Mouse (Mus musculus) hindbrain, embryonic 11.5 days (tissue): ENCODE measurements at regions not wholly inside any gene's neighbourhood (a gene's known extent, or its start where the extent isn't known, plus 50 kb on each side); places are given as distances from the start of the nearest gene placed in this dataset.

ENCODE experiments used
- ATAC-seq: fragments of 200-750 bp; cut with Nextera tagmentation; 2 replicates; pipeline ENCODE4 v1.8.0; 2017; ENCODE audit warnings: mild to moderate bottlenecking, moderate TSS enrichment, moderate library complexity; ENCODE audit not compliant: low FRiP score
- DNase-seq: peaks from one replicate; pipeline ENCODE4 v3.0.0-alpha.2; 2015; ENCODE audit warnings: low spot score
- H3K27ac ChIP-seq: fragments of 300-500 bp; sonication (generic); 2 replicates; pipeline ENCODE4 v1.5.1; 2014; ENCODE audit warnings: mild to moderate bottlenecking, low read depth, low read length
- H3K27me3 ChIP-seq: fragments of 300-500 bp; sonication (generic); 2 replicates; pipeline ENCODE4 v1.6.1; 2014; ENCODE audit warnings: mild to moderate bottlenecking, low read length, moderate library complexity, mixed read lengths; ENCODE audit not compliant: control insufficient read depth, insufficient read depth
- H3K36me3 ChIP-seq: fragments of 300-500 bp; sonication (generic); 2 replicates; pipeline ENCODE4 v1.6.1; 2014; ENCODE audit warnings: mild to moderate bottlenecking, low read length, moderate library complexity, mixed read lengths; ENCODE audit not compliant: control insufficient read depth, insufficient read depth
- H3K4me1 ChIP-seq: fragments of 300-500 bp; sonication (generic); replicated peaks from 2 replicates; pipeline ENCODE4 v1.6.1; 2014; ENCODE audit warnings: low read length, mixed read lengths; ENCODE audit not compliant: control insufficient read depth, insufficient read depth
- H3K4me2 ChIP-seq: fragments of 300-500 bp; sonication (generic); replicated peaks from 2 replicates; pipeline ENCODE4 v1.6.1; 2014; ENCODE audit warnings: mild to moderate bottlenecking, low read depth, low read length
- H3K4me3 ChIP-seq: fragments of 300-500 bp; sonication (generic); 2 replicates; pipeline ENCODE4 v1.5.1; 2014; ENCODE audit warnings: low read depth, low read length
- H3K9ac ChIP-seq: fragments of 300-500 bp; sonication (generic); 2 replicates; pipeline ENCODE4 v1.6.1; 2014; ENCODE audit warnings: low read depth, low read length
- H3K9me3 ChIP-seq: fragments of 300-500 bp; sonication (generic); 2 replicates; pipeline ENCODE4 v1.6.1; 2016; ENCODE audit warnings: low read length; ENCODE audit not compliant: control insufficient read depth
- WGBS: fragments of 180-500 bp; shearing (Covaris S2); extraction: QIAGEN DNeasy Blood & Tissue Kit; methylation state at CpG from one replicate; pipeline ENCODE4 v1.1.7; 2014; 5-methylcytosine and 5-hydroxymethylcytosine counted together

DNA sequence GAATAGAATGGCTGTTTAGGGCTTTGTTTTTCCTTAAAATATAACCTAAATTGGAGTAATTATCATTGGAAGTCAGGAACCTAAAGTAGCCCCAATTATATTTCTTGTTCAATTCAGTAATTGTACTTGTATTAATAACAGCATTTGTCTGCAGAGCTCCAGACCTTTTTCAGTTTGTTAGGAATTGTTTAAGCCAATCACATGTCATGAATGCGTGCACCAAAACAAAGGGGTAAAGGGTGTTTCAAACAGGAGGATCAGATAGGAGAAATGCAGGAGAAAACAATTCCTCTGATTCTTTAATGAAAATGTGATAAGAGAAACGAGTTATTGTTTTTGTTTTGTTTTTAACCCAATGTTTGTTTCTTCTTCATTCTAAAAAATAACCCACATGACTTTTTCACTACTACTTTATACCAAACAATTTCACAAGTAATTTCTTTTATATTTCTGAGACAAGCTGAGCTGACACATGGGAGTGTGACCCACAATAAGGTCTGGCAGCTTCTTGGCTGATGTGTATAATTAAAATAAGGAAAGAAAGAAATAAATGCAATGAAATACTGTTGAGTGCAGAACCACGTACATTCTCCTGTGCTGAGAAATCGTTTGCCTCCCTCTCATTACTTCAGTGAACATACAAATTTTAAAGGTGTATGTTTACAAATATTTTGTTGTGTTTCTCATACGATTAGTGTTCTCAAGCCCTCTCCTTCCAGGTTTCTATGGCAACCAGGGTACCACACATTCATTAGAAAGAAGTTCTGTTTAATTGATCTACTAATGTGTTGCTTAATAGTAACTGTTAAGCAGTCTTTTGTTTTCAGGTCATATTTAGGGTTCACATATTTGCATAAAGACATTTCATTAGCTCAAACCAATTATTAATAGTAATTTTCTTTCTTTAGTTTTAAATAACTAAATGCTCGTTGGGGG is 397.7 kb downstream of the Isl1 start:
- WGBS: 76% methylated on average over 6 of the region's 6 CpGs
- H3K27me3 ChIP-seq: no peaks in the 10 kb centered on the region
- no peak overlapping the region for H3K27ac ChIP-seq
- no peaks in the 10 kb centered on the region for H3K9me3 ChIP-seq
- H3K4me3 ChIP-seq: no peak overlapping the region
- no peaks in the 10 kb centered on the region for H3K36me3 ChIP-seq
- no peak overlapping the region for H3K9ac ChIP-seq
- no peak for DNase-seq
- H3K4me1 ChIP-seq: no peaks in the 10 kb centered on the region
- ATAC-seq: no peak; the same call in 1 of the 2 replicates
- H3K4me2 ChIP-seq: no peak overlapping the region

DNA sequence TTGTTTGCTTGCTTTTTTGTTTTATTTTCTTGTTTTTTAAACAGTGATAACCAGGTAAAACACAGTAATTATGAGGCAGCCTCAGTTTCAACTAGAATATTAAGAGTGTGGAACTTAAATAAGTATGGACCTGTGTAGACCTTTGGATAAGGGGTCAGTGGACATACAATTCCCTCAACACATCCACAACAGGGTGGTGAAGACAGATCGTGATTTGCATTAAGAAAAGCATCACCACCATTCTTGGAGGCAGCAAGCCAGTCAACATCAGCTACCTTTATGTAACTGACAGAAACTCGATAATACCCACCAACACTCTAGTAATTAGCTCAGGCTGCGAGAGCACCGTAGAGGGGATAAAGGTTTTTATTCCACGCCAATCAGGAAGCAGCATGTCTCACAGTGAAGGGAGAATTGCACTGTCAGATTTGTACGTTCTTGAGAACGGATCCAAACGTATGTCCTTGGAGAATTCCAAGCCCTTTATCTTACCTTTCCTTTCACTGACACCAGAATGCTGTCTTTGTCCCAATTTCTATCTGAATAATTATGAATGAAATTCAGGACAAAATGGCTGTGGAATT is 398.5 kb downstream of the Isl1 start:
- H3K27ac ChIP-seq: no peak overlapping the region
- no peaks in the 10 kb centered on the region for H3K36me3 ChIP-seq
- peak; percentile 62 for ATAC-seq
- no peak overlapping the region for H3K9ac ChIP-seq
- no peaks in the 10 kb centered on the region for H3K27me3 ChIP-seq
- peak; percentile 12 for DNase-seq
- H3K4me3 ChIP-seq: no peak overlapping the region
- no peaks in the 10 kb centered on the region for H3K4me1 ChIP-seq
- WGBS: 46% methylated on average over 8 of the region's 8 CpGs
- H3K9me3 ChIP-seq: no peaks in the 10 kb centered on the region
- no peak overlapping the region for H3K4me2 ChIP-seq

DNA sequence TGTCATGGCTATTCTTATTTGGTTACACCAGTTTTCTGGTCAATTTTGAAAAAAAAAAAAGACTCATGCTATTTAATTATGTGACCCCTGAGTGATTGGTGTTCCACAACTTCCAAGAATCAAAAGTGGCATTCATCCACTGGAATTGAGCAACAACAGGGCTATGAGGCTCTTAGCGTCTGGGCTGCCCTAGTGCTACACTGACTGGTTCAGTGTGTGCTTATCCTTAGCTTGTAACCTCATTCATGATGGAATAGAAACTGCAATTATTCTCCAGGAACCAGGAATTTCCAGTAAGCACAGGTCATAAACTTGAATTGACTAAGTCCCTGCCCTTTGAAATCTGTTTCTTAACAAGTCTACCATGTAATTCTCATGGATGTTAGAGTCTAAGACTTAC is 428.9 kb downstream of the Isl1 start:
- ATAC-seq: no peak
- H3K4me1 ChIP-seq: no peaks in the 10 kb centered on the region
- no peak overlapping the region for H3K9ac ChIP-seq
- H3K4me3 ChIP-seq: no peak overlapping the region
- no peak for DNase-seq
- no peaks in the 10 kb centered on the region for H3K27me3 ChIP-seq
- H3K4me2 ChIP-seq: no peak overlapping the region
- no peaks in the 10 kb centered on the region for H3K9me3 ChIP-seq
- H3K27ac ChIP-seq: no peak overlapping the region
- WGBS: 90% methylated on average over 1 of the region's 1 CpGs
- no peaks in the 10 kb centered on the region for H3K36me3 ChIP-seq

DNA sequence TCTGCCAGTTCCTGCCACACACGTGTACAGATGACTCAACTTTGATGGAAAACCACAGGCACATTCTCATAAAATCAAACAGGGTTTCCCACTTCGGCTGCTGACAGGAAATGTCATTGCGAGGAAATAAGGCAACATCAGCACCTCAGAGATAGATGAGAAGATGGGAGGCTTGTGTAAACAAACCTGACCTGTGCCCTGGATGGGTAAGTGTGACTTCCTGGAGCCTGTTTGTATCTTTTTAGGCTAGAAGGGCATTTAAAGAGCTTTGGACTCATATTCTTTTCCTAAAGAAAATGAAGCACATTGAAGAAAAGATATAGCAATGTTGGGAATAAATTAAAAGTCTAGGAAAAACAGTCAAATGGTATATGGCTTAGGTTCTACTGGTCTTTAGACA is 449.0 kb downstream of the Isl1 start:
- WGBS: 71% methylated on average over 3 of the region's 3 CpGs
- Histone ChIP-seq H3K36me3 (no peaks in the 10 kb centered on the region), H3K4me1 (no peaks in the 10 kb centered on the region), H3K4me3 (no peak overlapping the region), H3K9me3 (no peaks in the 10 kb centered on the region), H3K27ac (no peak overlapping the region), H3K9ac (no peak overlapping the region), H3K4me2 (no peak overlapping the region), H3K27me3 (no peaks in the 10 kb centered on the region)
- ATAC-seq (no peak), DNase-seq (no peak)

DNA sequence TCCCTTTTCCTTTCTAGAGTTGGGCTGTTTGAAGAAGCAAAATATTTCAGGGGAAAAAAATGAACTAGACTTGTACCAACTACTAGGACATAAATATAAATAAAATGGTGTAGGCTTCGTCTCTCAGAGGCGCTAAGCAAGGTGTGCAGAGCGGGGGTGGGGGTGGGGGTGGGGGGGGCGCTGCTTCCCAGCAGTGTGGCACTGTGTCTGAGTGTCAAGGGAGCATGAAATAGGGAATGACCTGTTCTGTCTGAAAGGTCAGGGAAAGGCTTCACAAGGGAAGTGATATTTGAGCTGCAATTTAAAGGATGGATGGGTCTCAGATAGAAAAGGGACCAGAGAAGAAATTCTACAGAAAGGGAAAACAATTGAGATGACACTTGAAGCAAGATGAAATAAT is 452.9 kb downstream of the Isl1 start:
- DNase-seq (no peak), ATAC-seq (no peak)
- no peak overlapping the region for H3K9ac ChIP-seq
- no peak overlapping the region for H3K27ac ChIP-seq
- no peaks in the 10 kb centered on the region for H3K9me3 ChIP-seq
- H3K27me3 ChIP-seq: no peaks in the 10 kb centered on the region
- no peak overlapping the region for H3K4me3 ChIP-seq
- no peak overlapping the region for H3K4me2 ChIP-seq
- no peaks in the 10 kb centered on the region for H3K4me1 ChIP-seq
- no peaks in the 10 kb centered on the region for H3K36me3 ChIP-seq
- 69% methylated on average over 4 of the region's 4 CpGs for WGBS

DNA sequence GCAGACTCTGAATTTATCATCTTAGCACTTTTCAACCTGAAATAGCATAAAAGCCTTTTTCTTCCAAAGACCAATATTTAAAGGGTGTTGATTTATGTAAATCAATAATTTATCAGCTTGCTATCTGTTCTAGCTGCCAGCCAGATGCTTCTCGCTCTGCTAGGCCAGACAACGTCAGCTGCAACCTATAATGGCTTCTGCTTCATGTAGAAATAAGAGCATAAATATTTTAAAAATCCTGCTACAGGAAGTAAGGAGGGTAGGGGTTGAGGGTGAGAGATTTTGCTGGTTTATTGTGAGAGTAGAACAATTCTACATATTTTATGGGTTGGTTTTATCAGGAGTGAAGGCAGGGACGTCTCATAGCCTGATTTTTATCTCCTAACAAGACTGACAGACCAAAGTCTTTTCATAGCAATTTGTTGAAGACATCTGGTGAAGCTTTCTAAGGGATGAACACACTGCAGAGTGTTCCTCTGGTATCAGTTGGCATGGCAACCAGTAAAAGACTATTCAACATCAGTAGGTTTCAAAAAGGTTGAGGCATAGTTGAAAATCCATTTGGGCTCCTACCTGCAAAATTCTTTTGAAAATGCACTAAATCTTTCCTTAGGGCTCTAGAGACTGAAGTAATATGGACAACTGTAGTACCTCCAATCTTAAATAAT is 456.7 kb downstream of the Isl1 start:
- Histone ChIP-seq H3K4me1 (no peaks in the 10 kb centered on the region), H3K27ac (no peak overlapping the region), H3K9me3 (no peaks in the 10 kb centered on the region), H3K36me3 (no peaks in the 10 kb centered on the region), H3K9ac (no peak overlapping the region), H3K4me2 (no peak overlapping the region), H3K27me3 (no peaks in the 10 kb centered on the region), H3K4me3 (no peak overlapping the region)
- ATAC-seq: no peak
- DNase-seq: no peak
- WGBS: 61% methylated on average over 3 of the region's 3 CpGs

DNA sequence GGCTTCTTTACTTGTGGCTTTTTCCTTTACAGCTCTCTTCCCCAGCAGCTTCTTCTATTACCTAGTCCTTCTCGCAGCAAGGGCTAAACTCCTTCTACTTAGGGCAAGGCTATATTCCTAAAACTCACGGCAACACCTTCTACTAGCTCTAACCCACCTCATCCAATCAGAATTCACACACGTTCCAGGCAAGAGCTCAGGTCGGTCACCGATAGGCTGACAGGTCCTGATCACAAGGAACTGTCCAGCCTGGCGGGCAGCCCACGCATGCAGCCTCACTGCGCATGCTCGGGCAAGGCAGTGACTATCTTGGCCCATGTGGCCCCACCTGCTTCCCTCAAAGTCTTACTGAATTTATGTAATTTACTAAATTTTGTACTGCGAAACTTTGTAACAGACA is 466.4 kb downstream of the Isl1 start:
- H3K4me1 ChIP-seq: no peaks in the 10 kb centered on the region
- WGBS: 72% methylated on average over 10 of the region's 10 CpGs
- no peak for DNase-seq
- H3K4me3 ChIP-seq: no peak overlapping the region
- ATAC-seq: no peak
- H3K27me3 ChIP-seq: no peaks in the 10 kb centered on the region
- no peak overlapping the region for H3K4me2 ChIP-seq
- no peak overlapping the region for H3K27ac ChIP-seq
- no peaks in the 10 kb centered on the region for H3K36me3 ChIP-seq
- H3K9ac ChIP-seq: no peak overlapping the region
- no peaks in the 10 kb centered on the region for H3K9me3 ChIP-seq

DNA sequence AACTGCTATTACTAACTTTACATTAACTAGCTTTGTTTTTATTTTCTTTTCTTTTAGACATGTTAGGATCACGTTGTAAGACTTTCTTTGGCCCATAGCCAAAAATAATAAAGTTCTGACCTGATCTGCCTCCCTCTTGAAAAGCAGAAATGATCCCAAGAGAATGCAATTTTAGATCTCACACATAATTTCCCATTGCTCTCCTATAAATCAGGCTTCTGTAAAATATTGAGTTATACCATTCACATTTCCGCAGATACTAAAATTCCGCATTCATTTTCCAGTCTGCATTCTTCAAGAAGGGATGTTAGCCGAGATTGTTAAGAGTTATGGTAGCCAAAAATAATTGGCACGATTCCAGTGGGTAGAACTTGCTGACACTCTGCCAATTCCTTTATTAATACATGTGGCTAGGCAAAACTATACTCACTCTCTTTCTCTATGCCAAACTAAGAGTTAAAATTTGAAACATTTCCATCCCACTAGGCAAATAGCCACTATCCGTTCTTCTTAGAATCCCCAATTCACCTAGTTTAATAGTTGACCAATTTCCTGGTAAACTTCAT is 473.2 kb downstream of the Isl1 start:
- H3K9ac ChIP-seq: no peak overlapping the region
- no peaks in the 10 kb centered on the region for H3K36me3 ChIP-seq
- H3K27me3 ChIP-seq: no peaks in the 10 kb centered on the region
- no peaks in the 10 kb centered on the region for H3K9me3 ChIP-seq
- H3K27ac ChIP-seq: no peak overlapping the region
- H3K4me2 ChIP-seq: no peak overlapping the region
- ATAC-seq: no peak
- 87% methylated on average over 6 of the region's 6 CpGs for WGBS
- H3K4me1 ChIP-seq: no peaks in the 10 kb centered on the region
- DNase-seq: no peak
- no peak overlapping the region for H3K4me3 ChIP-seq
